Mouse (Mus musculus): ENCODE results near the gene Gm13289. TPM values are rescaled to one million over a fixed set of nuclear protein-coding genes. Genes with fewer than 3 reads are reported as not detected.

The Gm13289 gene
- polyA plus RNA-seq (2021; fragmentation: Nextera tagmentation) = not detected in 2 replicates
- long read RNA-seq, experiment 1 = 0 reads
- long read RNA-seq, experiment 2 = 0 reads

GRCm38 (mm10) chr4:88776622-88777021 lies at the start of gene Gm13289:
Gm13289 (plus strand) TSS chr4:88776922.

DNA sequence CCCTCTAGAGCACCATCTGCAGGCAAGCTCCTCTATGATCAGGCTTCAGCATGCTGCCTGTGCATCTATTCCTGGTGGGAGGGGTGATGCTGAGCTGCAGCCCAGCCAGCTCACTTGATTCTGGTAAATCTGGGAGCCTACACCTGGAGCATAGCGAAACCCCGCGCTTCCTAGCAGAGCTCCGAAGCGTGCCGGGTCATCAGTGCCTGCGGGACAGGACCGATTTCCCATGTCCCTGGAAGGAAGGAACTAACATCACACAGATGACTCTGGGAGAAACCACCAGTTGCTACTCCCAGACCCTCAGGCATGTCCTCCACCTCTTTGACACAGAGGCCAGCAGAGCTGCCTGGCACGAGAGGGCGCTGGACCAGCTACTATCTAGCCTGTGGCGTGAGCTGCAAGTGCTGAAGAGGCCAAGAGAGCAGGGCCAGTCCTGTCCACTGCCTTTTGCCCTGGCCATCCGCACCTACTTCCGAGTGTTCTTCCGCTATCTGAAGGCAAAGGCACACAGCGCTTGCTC lies 21.8 kb upstream of the Gm13289 start, which contains the start of gene Gm13271:
Gene Gm13271 (plus strand): TSS at position 51 of the 523 bp plus-strand sequence.

GRCm38 (mm10) chr4:88759610-88760268 lies 17.0 kb upstream of the Gm13289 start, which contains the start of gene Gm13283:
Gm13283 (plus strand) TSS chr4:88760119.

DNA sequence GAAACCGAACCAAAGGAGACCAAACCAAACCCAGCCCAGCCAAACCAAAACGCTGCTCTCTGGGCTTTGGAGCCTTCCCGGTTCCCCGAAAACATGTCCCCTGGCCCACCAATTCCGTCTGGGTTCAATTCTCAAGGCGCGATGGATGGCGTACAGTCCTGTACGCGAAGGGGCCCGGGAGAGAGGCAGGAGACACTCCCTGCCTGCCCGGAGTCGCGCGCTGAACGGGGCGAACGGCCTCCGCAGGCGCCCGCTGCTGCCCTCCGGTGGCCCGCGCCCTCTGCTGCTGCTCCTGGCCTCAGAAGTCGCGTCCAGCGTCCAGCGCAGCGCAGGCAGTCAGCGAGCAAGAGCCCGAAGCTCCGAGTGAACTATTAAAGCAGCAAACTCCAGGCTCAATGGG lies 3.2 kb upstream of the Gm13289 start, which contains the start of gene Gm13290:
Gene Gm13290 (plus strand): TSS at position 301 of the 400 bp plus-strand sequence.

DNA sequence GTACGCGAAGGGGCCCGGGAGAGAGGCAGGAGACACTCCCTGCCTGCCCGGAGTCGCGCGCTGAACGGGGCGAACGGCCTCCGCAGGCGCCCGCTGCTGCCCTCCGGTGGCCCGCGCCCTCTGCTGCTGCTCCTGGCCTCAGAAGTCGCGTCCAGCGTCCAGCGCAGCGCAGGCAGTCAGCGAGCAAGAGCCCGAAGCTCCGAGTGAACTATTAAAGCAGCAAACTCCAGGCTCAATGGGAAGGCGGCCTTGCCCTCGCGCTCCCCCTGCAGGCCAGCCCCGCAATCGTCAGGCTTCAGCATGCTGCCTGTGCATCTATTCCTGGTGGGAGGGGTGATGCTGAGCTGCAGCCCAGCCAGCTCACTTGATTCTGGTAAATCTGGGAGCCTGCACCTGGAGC lies 2.8 kb downstream of the Gm13289 start, which contains the start of gene Gm13272:
Gene Gm13272 (plus strand): TSS at position 301 of the 400 bp plus-strand sequence.

GRCm38 (mm10) chr4:88781831-88782230 lies 5.1 kb downstream of the Gm13289 start, which contains the start of gene Ifnz:
Ifnz (plus strand) TSS chr4:88782131.

DNA sequence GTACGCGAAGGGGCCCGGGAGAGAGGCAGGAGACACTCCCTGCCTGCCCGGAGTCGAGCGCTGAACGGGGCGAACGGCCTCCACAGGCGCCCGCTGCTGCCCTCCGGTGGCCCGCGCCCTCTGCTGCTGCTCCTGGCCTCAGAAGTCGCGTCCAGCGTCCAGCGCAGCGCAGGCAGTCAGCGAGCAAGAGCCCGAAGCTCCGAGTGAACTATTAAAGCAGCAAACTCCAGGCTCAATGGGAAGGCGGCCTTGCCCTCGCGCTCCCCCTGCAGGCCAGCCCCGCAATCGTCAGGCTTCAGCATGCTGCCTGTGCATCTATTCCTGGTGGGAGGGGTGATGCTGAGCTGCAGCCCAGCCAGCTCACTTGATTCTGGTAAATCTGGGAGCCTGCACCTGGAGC lies 8.7 kb downstream of the Gm13289 start, which contains the start of gene Gm13276:
Gene Gm13276 (plus strand): TSS at position 301 of the 400 bp plus-strand sequence.

DNA sequence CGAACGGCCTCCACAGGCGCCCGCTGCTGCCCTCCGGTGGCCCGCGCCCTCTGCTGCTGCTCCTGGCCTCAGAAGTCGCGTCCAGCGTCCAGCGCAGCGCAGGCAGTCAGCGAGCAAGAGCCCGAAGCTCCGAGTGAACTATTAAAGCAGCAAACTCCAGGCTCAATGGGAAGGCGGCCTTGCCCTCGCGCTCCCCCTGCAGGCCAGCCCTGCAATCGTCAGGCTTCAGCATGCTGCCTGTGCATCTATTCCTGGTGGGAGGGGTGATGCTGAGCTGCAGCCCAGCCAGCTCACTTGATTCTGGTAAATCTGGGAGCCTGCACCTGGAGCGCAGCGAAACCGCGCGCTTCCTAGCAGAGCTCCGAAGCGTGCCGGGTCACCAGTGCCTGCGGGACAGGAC lies 11.7 kb downstream of the Gm13289 start, which contains the start of gene Gm13277:
Gene Gm13277 (plus strand): TSS at position 231 of the 400 bp plus-strand sequence.

GRCm38 (mm10) chr4:88791250-88791649 lies 14.5 kb downstream of the Gm13289 start, which contains the start of gene Gm13278:
Gm13278 (plus strand) TSS chr4:88791550.

DNA sequence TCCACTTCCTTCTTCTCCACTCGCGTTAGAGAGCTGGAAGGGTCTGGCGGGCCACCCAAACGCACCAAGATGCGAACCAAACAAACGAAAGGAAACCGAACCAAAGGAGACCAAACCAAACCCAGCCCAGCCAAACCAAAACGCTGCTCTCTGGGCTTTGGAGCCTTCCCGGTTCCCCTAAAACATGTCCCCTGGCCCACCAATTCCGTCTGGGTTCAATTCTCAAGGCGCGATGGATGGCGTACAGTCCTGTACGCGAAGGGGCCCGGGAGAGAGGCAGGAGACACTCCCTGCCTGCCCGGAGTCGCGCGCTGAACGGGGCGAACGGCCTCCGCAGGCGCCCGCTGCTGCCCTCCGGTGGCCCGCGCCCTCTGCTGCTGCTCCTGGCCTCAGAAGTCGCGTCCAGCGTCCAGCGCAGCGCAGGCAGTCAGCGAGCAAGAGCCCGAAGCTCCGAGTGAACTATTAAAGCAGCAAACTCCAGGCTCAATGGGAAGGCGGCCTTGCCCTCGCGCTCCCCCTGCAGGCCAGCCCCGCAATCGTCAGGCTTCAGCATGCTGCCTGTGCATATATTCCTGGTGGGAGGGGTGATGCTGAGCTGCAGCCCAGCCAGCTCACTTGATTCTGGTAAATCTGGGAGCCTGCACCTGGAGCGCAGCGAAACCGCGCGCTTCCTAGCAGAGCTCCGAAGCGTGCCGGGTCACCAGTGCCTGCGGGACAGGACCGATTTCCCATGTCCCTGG lies 17.4 kb downstream of the Gm13289 start, which contains the start of gene Gm13275:
Gene Gm13275 (plus strand): TSS at position 552 of the 740 bp plus-strand sequence.

GRCm38 (mm10) chr4:88797097-88797496 lies 20.4 kb downstream of the Gm13289 start, which contains the start of gene Gm13279:
Gm13279 (plus strand) TSS chr4:88797397.

DNA sequence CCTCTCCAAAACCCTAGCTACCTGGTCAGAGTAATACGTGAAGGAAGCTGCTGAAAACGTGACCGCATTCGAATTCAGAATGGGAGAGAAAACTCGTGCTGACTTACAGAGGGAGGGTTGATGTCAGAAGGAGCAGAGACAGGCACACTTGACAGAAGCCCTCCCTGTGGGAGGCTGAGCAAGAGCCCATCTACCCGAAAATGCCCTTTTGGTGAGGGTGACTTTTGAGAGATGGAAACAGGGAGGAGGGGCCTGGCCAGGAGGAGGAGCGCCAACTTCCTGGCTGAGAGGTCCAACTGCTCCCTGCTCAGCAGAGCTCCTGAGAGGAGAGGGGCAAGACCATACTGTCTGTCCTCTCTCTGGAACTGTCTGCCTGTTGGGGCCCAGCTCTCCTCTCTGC lies 22.6 kb downstream of the Gm13289 start, which contains the start of gene Gm13285:
Gene Gm13285 (plus strand): TSS at position 301 of the 400 bp plus-strand sequence.

GRCm38 (mm10) chr4:88802954-88803353 lies 26.2 kb downstream of the Gm13289 start, which contains the start of gene Gm13287:
Gm13287 (plus strand) TSS chr4:88803254.

GRCm38 (mm10) chr4:88805231-88805630 lies 28.5 kb downstream of the Gm13289 start, which contains the start of gene Gm13288:
Gm13288 (plus strand) TSS chr4:88805531.

DNA sequence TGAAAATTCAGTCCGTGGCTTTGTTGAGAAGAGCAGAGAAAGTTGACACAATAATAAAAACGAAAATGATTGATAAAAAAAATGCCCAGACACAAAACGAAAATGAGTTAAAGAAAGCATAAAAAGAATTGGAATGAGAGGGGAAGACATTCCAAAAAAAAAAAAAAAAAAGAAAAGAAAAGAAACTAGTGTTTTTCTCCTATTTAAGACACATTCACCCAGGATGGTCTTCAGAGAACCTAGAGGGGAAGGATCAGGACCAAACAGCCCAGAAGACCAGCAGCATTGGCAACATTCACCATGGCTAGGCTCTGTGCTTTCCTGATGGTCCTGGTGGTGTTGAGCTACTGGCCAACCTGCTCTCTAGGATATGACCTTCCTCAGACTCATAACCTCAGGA lies 39.2 kb downstream of the Gm13289 start, which contains the start of gene Ifna7:
Gene Ifna7 (plus strand): TSS at position 301 of the 400 bp plus-strand sequence.

GRCm38 (mm10) chr4:88819659-88820058 lies 42.9 kb downstream of the Gm13289 start, which contains the start of gene Ifna11:
Ifna11 (plus strand) TSS chr4:88819959.

Other genes starting within 250 kb of the Gm13289 start
- not detected in 2 replicates for gene Ifna15, start 218.7 kb upstream of the Gm13289 start, polyA plus RNA-seq (2021; fragmentation: Nextera tagmentation)
- gene Ifna14, start 205.1 kb upstream of the Gm13289 start, polyA plus RNA-seq (2021; fragmentation: Nextera tagmentation) = not detected in 2 replicates
- not detected in 2 replicates for gene Ifna9, start 184.5 kb upstream of the Gm13289 start, polyA plus RNA-seq (2021; fragmentation: Nextera tagmentation)
- not detected in 2 replicates for gene Ifna12, start 173.5 kb upstream of the Gm13289 start, polyA plus RNA-seq (2021; fragmentation: Nextera tagmentation)
- gene C87499, start 142.5 kb upstream of the Gm13289 start, polyA plus RNA-seq (2021; fragmentation: Nextera tagmentation) = not detected in 2 replicates
- not detected in 2 replicates for gene Ifna13, start 132.5 kb upstream of the Gm13289 start, polyA plus RNA-seq (2021; fragmentation: Nextera tagmentation)
- not detected in 2 replicates for gene Ifna16, start 100.0 kb upstream of the Gm13289 start, polyA plus RNA-seq (2021; fragmentation: Nextera tagmentation)
- not detected in 2 replicates for gene Ifna2, start 93.0 kb upstream of the Gm13289 start, polyA plus RNA-seq (2021; fragmentation: Nextera tagmentation)
- gene Ifnab, start 85.6 kb upstream of the Gm13289 start, polyA plus RNA-seq (2021; fragmentation: Nextera tagmentation) = not detected in 2 replicates
- 1.0 and 1.5 TPM in 2 replicates for gene Gm26566, start 55.1 kb upstream of the Gm13289 start, polyA plus RNA-seq (2021; fragmentation: Nextera tagmentation)
- gene Klhl9, start 54.5 kb upstream of the Gm13289 start, polyA plus RNA-seq (2021; fragmentation: Nextera tagmentation) = 57.9 and 73.6 TPM in 2 replicates
- not detected in 2 replicates for gene Gm13271, start 22.1 kb upstream of the Gm13289 start, polyA plus RNA-seq (2021; fragmentation: Nextera tagmentation)
- not detected in 2 replicates for gene Gm13283, start 16.8 kb upstream of the Gm13289 start, polyA plus RNA-seq (2021; fragmentation: Nextera tagmentation)
- gene Gm13290, start 3.1 kb upstream of the Gm13289 start, polyA plus RNA-seq (2021; fragmentation: Nextera tagmentation) = not detected in 2 replicates
- gene Gm13272, start 2.9 kb downstream of the Gm13289 start, polyA plus RNA-seq (2021; fragmentation: Nextera tagmentation) = not detected in 2 replicates
- not detected in 2 replicates for gene Ifnz, start 5.2 kb downstream of the Gm13289 start, polyA plus RNA-seq (2021; fragmentation: Nextera tagmentation)
- not detected in 2 replicates for gene Gm13276, start 8.8 kb downstream of the Gm13289 start, polyA plus RNA-seq (2021; fragmentation: Nextera tagmentation)
- gene Gm13277, start 11.7 kb downstream of the Gm13289 start, polyA plus RNA-seq (2021; fragmentation: Nextera tagmentation) = not detected in 2 replicates
- gene Gm13278, start 14.6 kb downstream of the Gm13289 start, polyA plus RNA-seq (2021; fragmentation: Nextera tagmentation) = not detected in 2 replicates
- not detected in 2 replicates for gene Gm13275, start 17.6 kb downstream of the Gm13289 start, polyA plus RNA-seq (2021; fragmentation: Nextera tagmentation)
- gene Gm13279, start 20.5 kb downstream of the Gm13289 start, polyA plus RNA-seq (2021; fragmentation: Nextera tagmentation) = not detected in 2 replicates
- not detected in 2 replicates for gene Gm13285, start 22.7 kb downstream of the Gm13289 start, polyA plus RNA-seq (2021; fragmentation: Nextera tagmentation)
- not detected in 2 replicates for gene Gm13287, start 26.3 kb downstream of the Gm13289 start, polyA plus RNA-seq (2021; fragmentation: Nextera tagmentation)
- not detected in 2 replicates for gene Gm13288, start 28.6 kb downstream of the Gm13289 start, polyA plus RNA-seq (2021; fragmentation: Nextera tagmentation)
- not detected in 2 replicates for gene Ifna7, start 39.3 kb downstream of the Gm13289 start, polyA plus RNA-seq (2021; fragmentation: Nextera tagmentation)
- not detected in 2 replicates for gene Ifna11, start 43.0 kb downstream of the Gm13289 start, polyA plus RNA-seq (2021; fragmentation: Nextera tagmentation)
- gene Ifna6, start 50.5 kb downstream of the Gm13289 start, polyA plus RNA-seq (2021; fragmentation: Nextera tagmentation) = not detected in 2 replicates
- not detected in 2 replicates for gene Ifna5, start 58.6 kb downstream of the Gm13289 start, polyA plus RNA-seq (2021; fragmentation: Nextera tagmentation)
- gene Ifna4, start 64.9 kb downstream of the Gm13289 start, polyA plus RNA-seq (2021; fragmentation: Nextera tagmentation) = not detected in 2 replicates
- not detected in 2 replicates for gene Ifna1, start 73.2 kb downstream of the Gm13289 start, polyA plus RNA-seq (2021; fragmentation: Nextera tagmentation)
- not detected in 2 replicates for gene Ifne, start 103.3 kb downstream of the Gm13289 start, polyA plus RNA-seq (2021; fragmentation: Nextera tagmentation)

All from left cerebral cortex, adult 6 months (tissue).